ENCODE assay signal across 18 mouse cellular contexts in the genomic region with DNA sequence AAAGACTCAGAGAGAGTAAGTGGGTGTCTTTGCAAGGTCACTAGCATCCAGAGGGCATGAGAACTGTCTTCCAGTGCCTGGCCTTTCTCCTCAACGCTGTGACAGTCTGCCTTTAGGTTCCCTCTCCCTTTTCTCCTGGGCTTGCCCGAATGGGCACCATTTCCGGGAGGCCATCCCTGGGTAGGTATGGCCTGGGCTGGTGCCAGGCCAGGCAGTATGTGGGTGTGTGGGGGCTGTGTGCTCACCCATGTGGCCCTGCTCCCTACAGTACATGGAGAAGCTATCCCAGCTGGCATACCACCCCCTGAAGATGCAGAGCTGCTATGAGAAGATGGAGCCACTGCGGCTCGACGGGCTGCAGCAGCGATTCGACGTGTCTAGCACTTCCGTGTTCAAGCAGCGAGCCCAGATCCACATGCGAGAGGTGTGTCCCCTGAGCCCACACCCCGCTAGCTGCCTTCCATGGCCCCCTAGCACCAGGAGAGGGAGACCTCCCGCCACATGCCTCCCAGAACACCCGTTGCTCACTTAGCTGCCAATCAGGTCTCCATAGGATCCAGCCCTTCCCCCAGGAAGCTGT.
"Had no signal": no experiment of that assay in that cellular context is flagged by ENCODE, and none has a peak within 500 bp of the region (broad histone marks: within the 10 kb centered on the region; RNA-seq: fewer than 3 reads in every experiment).

No protein-coding gene starts in this region.

- H3K9me3 ChIP-seq: limb, embryonic 12.5 days; limb, embryonic 15.5 days had no signal

- H3K27ac ChIP-seq: left cerebral cortex, adult 2 months; limb, embryonic 12.5 days; limb, embryonic 15.5 days; liver, embryonic 14.5 days; macrophage; stomach, postnatal 0 days had no signal

- H3K4me3 ChIP-seq: left cerebral cortex, adult 2 months; limb, embryonic 12.5 days; limb, embryonic 15.5 days had no signal

- DNase-seq: kidney, adult 18-20 months; kidney, adult 9 months; kidney, postnatal 14 days; kidney, postnatal 4 days; layer of hippocampus, postnatal 36 days; liver, postnatal 0 days; lung, embryonic 14.5 days; midbrain, embryonic 14.5 days; right cerebral cortex, adult 18-20 months; right cerebral cortex, postnatal 14 days; right cerebral cortex, postnatal 4 days; thymus, postnatal 36 days had no signal

- H3K27me3 ChIP-seq: limb, embryonic 12.5 days; limb, embryonic 15.5 days had no signal
